8 mouse cellular contexts compared by ENCODE assay signal in the genomic region with DNA sequence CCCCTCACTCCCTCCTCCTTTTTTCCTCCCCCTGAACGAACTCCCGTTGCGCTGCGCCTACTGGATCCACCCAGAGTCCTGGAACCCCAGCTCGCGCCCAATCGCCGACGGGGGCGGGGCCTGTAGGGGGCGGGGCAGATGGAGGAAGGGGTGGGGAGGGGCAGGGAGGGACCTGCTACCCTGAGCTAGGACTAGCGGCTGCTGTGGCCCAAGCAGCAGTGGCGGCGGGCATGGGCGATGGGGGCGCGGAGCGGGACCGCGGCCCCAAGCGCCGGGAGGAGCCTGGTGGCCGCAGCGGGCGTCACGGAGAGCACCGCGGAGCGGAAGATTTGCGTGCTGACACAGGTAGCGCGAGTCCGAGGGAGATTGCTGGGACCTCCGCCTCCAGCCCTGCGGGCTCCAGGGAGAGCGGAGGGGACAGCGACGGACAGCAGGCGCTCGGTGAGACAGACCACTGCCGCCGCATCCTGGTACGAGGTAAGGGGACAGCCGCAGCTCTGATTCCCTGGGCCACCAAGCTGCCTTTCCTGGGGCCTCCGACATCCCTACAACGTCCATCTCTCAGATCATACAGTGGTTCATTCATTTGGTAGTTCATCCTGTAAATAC. TPM values are rescaled to one million over a fixed set of nuclear protein-coding genes. Genes with fewer than 3 reads are reported as not detected.
DNase-seq lines count a peak whose midpoint lies in the region; ATAC-seq and TF ChIP-seq lines count a peak whose summit lies in the region.

A gene (plus strand): TSS at position 198 of the 609 bp plus-strand sequence.

- no peak for TF ChIP-seq CTCF in lung, postnatal 0 days (IDR thresholded peaks at IDR 0.05)

- H3K4me3 ChIP-seq in lung, postnatal 0 days (ENCODE audit: low read depth, low read length), result peak within 1 kb of the TSS; percentile 30

- under 1% methylated on average over 39 of the region's 46 CpGs for WGBS in lung, postnatal 0 days

- TF ChIP-seq EP300 in lung, postnatal 0 days (IDR thresholded peaks at IDR 0.05), result no peak

- no peak within 1 kb of the TSS for H3K27ac ChIP-seq in lung, postnatal 0 days (ENCODE audit: low read length)

- peak; percentile 88 for ATAC-seq in lung, postnatal 0 days

- H3K4me1 ChIP-seq in lung, postnatal 0 days (ENCODE audit: insufficient read depth, low read depth, low read length), result peaks cover 4% of the 10 kb centered on the region; the same call in 1 of the 2 replicates

- H3K36me3 ChIP-seq in lung, postnatal 0 days (ENCODE audit: insufficient read depth, low read length), result no peaks in the 10 kb centered on the region

- peaks cover 99% of the 10 kb centered on the region for H3K27me3 ChIP-seq in lung, postnatal 0 days (replicated peaks; ENCODE audit: insufficient read depth, low read length)

- no peaks in the 10 kb centered on the region for H3K9me3 ChIP-seq in lung, postnatal 0 days (ENCODE audit: low read length)

- peak; percentile 23 to 51 for DNase-seq in cerebellum, postnatal 25 days
- DNase-seq in cerebellum, adult 8-10 months, result no peak
- DNase-seq in embryo, embryonic 11 days, result peak; percentile 91
- DNase-seq in heart, adult 9 months (ENCODE audit: low spot score in 2 of 2), result peak; percentile 37 to 42
- DNase-seq in kidney, adult 8-10 months, result peak; percentile 42 to 49
- DNase-seq in lung, postnatal 0 days (ENCODE audit: low spot score), result peak; percentile 53
- DNase-seq in skeletal muscle tissue, adult 2 months (ENCODE audit: low read depth, low spot score), result peak; percentile 30
- no peak for DNase-seq in cerebellum, adult 9-11 months

- H3K4me2 ChIP-seq in lung, postnatal 0 days (replicated peaks; ENCODE audit: low read depth, low read length), result peak within 1 kb of the TSS; percentile 59

- no peak within 1 kb of the TSS for H3K9ac ChIP-seq in lung, postnatal 0 days (replicated peaks; ENCODE audit: low read depth)

RNA-seq across cellular contexts. Expression of the gene that starts here (rescaled TPM):
- not detected in 2 replicates for polyA plus RNA-seq in lung, postnatal 0 days (2015; fragmentation: Nextera tagmentation; extraction: Ambion mirVana)

Comparison
In these comparisons a context has a peak if more than half of its experiments do, and no peak if none do; other contexts are left out.
1. DNase-seq: peak in cerebellum, postnatal 25 days (2 of 2), embryo, embryonic 11 days (single experiment), heart, adult 9 months (2 of 2), kidney, adult 8-10 months (2 of 2) and skeletal muscle tissue, adult 2 months (single experiment); none in cerebellum, adult 8-10 months (single experiment) and cerebellum, adult 9-11 months (single experiment).
2. Peak in DNase-seq, ATAC-seq, H3K4me3 ChIP-seq and H3K4me2 ChIP-seq in lung, postnatal 0 days; RNA of the gene not detected or under 1 TPM.